Mouse (Mus musculus) neutrophil, adult 59 days (primary cell): Measurements from ENCODE around the gene Alg13. TPM values are rescaled to one million over a fixed set of nuclear protein-coding genes. Genes with fewer than 3 reads are reported as not detected.

Experiments used
- total RNA-seq, 2 experiments: library from RNA; stranded (reverse); gene quantifications; 1 replicate in 1 of 2; 2 replicates in 1 of 2; pipeline ENCODE4 v1.2.4; 2023

Gene Alg13
- total RNA-seq = 10 to 100 TPM; 11.3 to 16.2 TPM

DNA sequence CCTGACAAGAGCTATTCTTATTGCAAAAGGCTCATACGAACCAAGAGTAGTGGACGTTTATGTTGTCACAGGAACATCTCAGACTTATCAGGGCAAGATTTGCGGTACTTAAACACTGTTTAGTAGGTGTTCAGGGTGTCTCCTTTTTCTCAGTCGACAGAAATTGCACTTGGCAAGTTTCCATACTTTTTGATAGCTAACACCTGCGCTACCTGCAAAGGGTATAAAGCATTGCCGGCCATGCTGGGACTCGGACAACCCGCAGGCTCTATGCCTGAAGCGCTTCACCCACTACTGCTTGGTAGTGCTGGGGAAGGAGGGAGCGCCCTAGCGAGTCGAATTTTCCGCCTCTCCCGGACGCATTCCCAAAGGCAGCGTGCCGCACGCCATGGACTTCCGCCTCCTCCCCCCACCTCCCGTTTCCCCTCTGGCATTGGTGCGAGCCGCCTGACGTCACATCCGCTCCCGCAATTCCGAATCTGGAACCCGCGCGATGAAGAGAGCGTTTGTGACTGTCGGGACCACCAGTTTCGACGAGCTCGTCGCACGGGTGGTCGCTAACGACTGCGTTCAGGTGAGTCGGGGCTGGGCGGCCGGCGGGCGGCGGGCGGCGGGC lies at the start of gene Alg13:
TSS of gene Alg13 (plus strand) at position 257 of the 616 bp plus-strand sequence.

Other genes starting within 250 kb of the Alg13 start
- under 1 TPM in 1 of 2 experiments, not detected in 1; 0.07 TPM for gene A730046J19Rik, start 164.1 kb upstream of the Alg13 start, total RNA-seq
- gene Trpc5os, start 138.8 kb downstream of the Alg13 start, total RNA-seq = not detected